Mouse (Mus musculus): ENCODE results near the gene Jmjd6. TPM values are rescaled to one million over a fixed set of nuclear protein-coding genes. Genes with fewer than 3 reads are reported as not detected.

The Jmjd6 gene
- total RNA-seq (2021) = 10 to 100 TPM; 26.2 to 32.2 TPM
- long read RNA-seq, experiment 1, transcript Jmjd6-201 (6 exons, 1,668 nt) = major isoform, 9 of 27 reads
- long read RNA-seq, experiment 1, partial matches to known transcripts = 5 of 27 reads
- long read RNA-seq, experiment 1, other reads (novel, unspliced or antisense) = 12 of 27 reads
- long read RNA-seq, experiment 2, transcript Jmjd6-201 (6 exons, 1,668 nt) = major isoform, 17 of 43 reads
- long read RNA-seq, experiment 2, partial matches to known transcripts = 8 of 43 reads
- long read RNA-seq, experiment 2, other reads (novel, unspliced or antisense) = 17 of 43 reads

GRCm38 (mm10) chr11:116843261-116844233 lies at the start of gene Jmjd6, which contains the start of gene Mettl23:
Jmjd6 (minus strand) TSS chr11:116843449.
Mettl23 (plus strand) TSS chr11:116843278.
- peak within 1 kb of the TSS; percentile 98 for H3K4me3 ChIP-seq
- TF ChIP-seq CTCF (conservative IDR thresholded peaks at IDR 0.05) = no peak
- DNase-seq (ENCODE audit: low spot score in 2 of 2) = peak; percentile 97 to 98
- peak within 1 kb of the TSS; percentile 98 for H3K27ac ChIP-seq

- no peak for DNase-seq (ENCODE audit: low spot score in 2 of 2)
- H3K4me3 ChIP-seq = no peak overlapping the region
- no peak overlapping the region for H3K27ac ChIP-seq
- TF ChIP-seq CTCF (conservative IDR thresholded peaks at IDR 0.05) = no peak
Measured at GRCm38 (mm10) chr11:116887136-116887535, 43.9 kb upstream of the Jmjd6 start.

GRCm38 (mm10) chr11:116885275-116886151 lies 42.3 kb upstream of the Jmjd6 start:
- DNase-seq (ENCODE audit: low spot score in 2 of 2) = peak; percentile 76 to 86
- peak; percentile 98 for TF ChIP-seq CTCF (conservative IDR thresholded peaks at IDR 0.05)

GRCm38 (mm10) chr11:116884061-116884460 lies 40.8 kb upstream of the Jmjd6 start:
- H3K27ac ChIP-seq = no peak overlapping the region
- TF ChIP-seq CTCF (conservative IDR thresholded peaks at IDR 0.05) = no peak

More at GRCm38 (mm10) chr11:116885275-116886151, 42.3 kb upstream of the Jmjd6 start:
- Histone ChIP-seq H3K27ac (peak overlapping the region; percentile 69), H3K4me3 (peak overlapping the region; percentile 47)

GRCm38 (mm10) chr11:116882446-116882845 lies 39.2 kb upstream of the Jmjd6 start:
- no peak for TF ChIP-seq CTCF (conservative IDR thresholded peaks at IDR 0.05)
- Histone ChIP-seq H3K27ac (no peak overlapping the region), H3K4me3 (no peak overlapping the region)
- no peak for DNase-seq (ENCODE audit: low spot score in 2 of 2)

More at GRCm38 (mm10) chr11:116884061-116884460, 40.8 kb upstream of the Jmjd6 start:
- H3K4me3 ChIP-seq = no peak overlapping the region
- no peak for DNase-seq (ENCODE audit: low spot score in 2 of 2)

GRCm38 (mm10) chr11:116881440-116881839 lies 38.2 kb upstream of the Jmjd6 start:
- TF ChIP-seq CTCF (conservative IDR thresholded peaks at IDR 0.05) = no peak
- no peak for DNase-seq (ENCODE audit: low spot score in 2 of 2)
- Histone ChIP-seq H3K27ac (no peak overlapping the region), H3K4me3 (no peak overlapping the region)

- DNase-seq (ENCODE audit: low spot score in 2 of 2) = no peak
- no peak overlapping the region for H3K4me3 ChIP-seq
- TF ChIP-seq CTCF (conservative IDR thresholded peaks at IDR 0.05) = no peak
- H3K27ac ChIP-seq = no peak overlapping the region
Measured at GRCm38 (mm10) chr11:116880839-116881238, 37.6 kb upstream of the Jmjd6 start.

GRCm38 (mm10) chr11:116878454-116878853 lies 35.2 kb upstream of the Jmjd6 start:
- no peak overlapping the region for H3K27ac ChIP-seq
- H3K4me3 ChIP-seq = no peak overlapping the region
- no peak for TF ChIP-seq CTCF (conservative IDR thresholded peaks at IDR 0.05)
- no peak for DNase-seq (ENCODE audit: low spot score in 2 of 2)

- Histone ChIP-seq H3K27ac (0 out of 2 replicates have a peak overlapping the region, but pooled peaks have one; percentile 25), H3K4me3 (no peak overlapping the region)
- peak; percentile 70 to 72 for DNase-seq (ENCODE audit: low spot score in 2 of 2)
- TF ChIP-seq CTCF (conservative IDR thresholded peaks at IDR 0.05) = no peak
Measured at GRCm38 (mm10) chr11:116873987-116874386, 30.7 kb upstream of the Jmjd6 start.

GRCm38 (mm10) chr11:116871538-116871937 lies 28.3 kb upstream of the Jmjd6 start:
- TF ChIP-seq CTCF (conservative IDR thresholded peaks at IDR 0.05) = no peak
- no peak overlapping the region for H3K4me3 ChIP-seq
- DNase-seq (ENCODE audit: low spot score in 2 of 2) = no peak
- H3K27ac ChIP-seq = no peak overlapping the region

- no peak for TF ChIP-seq CTCF (conservative IDR thresholded peaks at IDR 0.05)
- no peak for DNase-seq (ENCODE audit: low spot score in 2 of 2)
- Histone ChIP-seq H3K27ac (no peak overlapping the region), H3K4me3 (no peak overlapping the region)
Measured at GRCm38 (mm10) chr11:116869641-116870040, 26.4 kb upstream of the Jmjd6 start.

- DNase-seq (ENCODE audit: low spot score in 2 of 2) = no peak
- no peak overlapping the region for H3K27ac ChIP-seq
- H3K4me3 ChIP-seq = no peak overlapping the region
- TF ChIP-seq CTCF (conservative IDR thresholded peaks at IDR 0.05) = no peak
Measured at GRCm38 (mm10) chr11:116869223-116869622, 26.0 kb upstream of the Jmjd6 start.
